8 mouse cellular contexts compared by ENCODE assay signal in the genomic region with DNA sequence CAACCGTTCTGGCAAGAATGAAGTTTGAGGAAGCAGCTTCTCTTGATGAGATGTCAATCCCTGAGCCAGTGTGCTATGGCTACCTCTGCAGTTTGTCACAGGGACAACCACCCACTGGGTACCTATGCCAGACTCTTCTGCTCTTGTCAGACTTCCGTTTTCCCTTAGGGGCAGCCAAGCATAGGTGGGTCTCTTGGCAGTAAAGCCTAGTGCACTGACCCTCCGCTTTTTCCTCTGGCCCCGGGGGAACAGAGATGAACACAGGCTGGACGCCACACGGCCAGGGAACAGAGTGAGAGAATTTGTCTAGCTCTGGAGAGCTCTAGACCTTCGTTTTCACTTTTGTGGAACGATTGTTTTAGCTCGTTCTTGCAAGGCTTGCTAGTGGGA. TPM values are rescaled to one million over a fixed set of nuclear protein-coding genes. Genes with fewer than 3 reads are reported as not detected.
DNase-seq lines count a peak whose midpoint lies in the region; ATAC-seq lines count a peak whose summit lies in the region.

No protein-coding gene starts in this region.

- DNase-seq in heart, adult 11 months, result peak; percentile 85
- DNase-seq in heart, adult 9 months (ENCODE audit: low spot score in 2 of 2), result no peak
- DNase-seq in urinary bladder, postnatal 14 days (ENCODE audit: low spot score), result peak; percentile 2
- no peak for DNase-seq in urinary bladder, postnatal 10 days (ENCODE audit: low spot score)
- DNase-seq in liver, result peak; percentile 8
- no peak for DNase-seq in thymus, adult 18-20 months
- no peak for DNase-seq in left cerebral cortex, adult 18-20 months (ENCODE audit: low spot score in 2 of 2)

- no peak for ATAC-seq in monocyte, adult 5-6 weeks (replicated peaks; ENCODE audit: insufficient number of reproducible peaks, low FRiP score, low TSS enrichment, poor library complexity, severe bottlenecking)

RNA-seq across cellular contexts. Expression of a gene that starts 2.4 kb away (rescaled TPM):
- total RNA-seq in monocyte, adult 5-6 weeks (2017), result 16.2 to 26.3 TPM (median 21.9 TPM) in 3 replicates
- 10 to 100 TPM; 48.6 to 51.7 TPM for total RNA-seq in left cerebral cortex, adult 18-20 months (2021)

Comparison
In these comparisons a context has a peak if more than half of its experiments do, and no peak if none do; other contexts are left out.
1. DNase-seq: peak in heart, adult 11 months (single experiment), urinary bladder, postnatal 14 days (single experiment) and liver (single experiment); none in heart, adult 9 months (0 of 2), urinary bladder, postnatal 10 days (single experiment), thymus, adult 18-20 months (0 of 2) and left cerebral cortex, adult 18-20 months (0 of 2).